Mouse (Mus musculus) embryonic facial prominence, embryonic 14.5 days (tissue): ENCODE data around the gene Gm3159. TPM values are rescaled to one million over a fixed set of nuclear protein-coding genes. Genes with fewer than 3 reads are reported as not detected.
A peak's percentile ranks its signal among the peaks of the same experiment; 100 is the strongest.
"Not testable (repeated sequence)": the region's sequence is repeated elsewhere in the genome, so short reads cannot be mapped to it uniquely, and the experiment has no call there.

ENCODE experiments used
- ATAC-seq: fragments of 200-750 bp; cut with Nextera tagmentation; 2 replicates; pipeline ENCODE4 v1.8.0; 2017; ENCODE audit warnings: low read depth, moderate number of reproducible peaks, moderate TSS enrichment
- DNase-seq: peaks from one replicate; pipeline ENCODE4 v3.0.0-alpha.2; 2015; ENCODE audit warnings: low spot score
- H3K27ac ChIP-seq: fragments of 300-500 bp; sonication (generic); replicated peaks from 2 replicates; pipeline ENCODE4 v1.5.1; 2014; ENCODE audit warnings: low read depth, mild to moderate bottlenecking, low read length, moderate library complexity
- H3K27me3 ChIP-seq: fragments of 300-500 bp; sonication (generic); replicated peaks from 2 replicates; pipeline ENCODE4 v1.6.1; 2014; ENCODE audit warnings: low read length; ENCODE audit not compliant: control insufficient read depth, insufficient read depth
- H3K36me3 ChIP-seq: fragments of 300-500 bp; sonication (generic); 2 replicates; pipeline ENCODE4 v1.6.1; 2014; ENCODE audit warnings: low read length, mixed read lengths; ENCODE audit not compliant: control insufficient read depth, insufficient read depth
- H3K4me1 ChIP-seq: fragments of 300-500 bp; sonication (generic); 2 replicates; pipeline ENCODE4 v1.6.1; 2014; ENCODE audit warnings: antibody characterized with exemption, low read length; ENCODE audit not compliant: control insufficient read depth, insufficient read depth
- H3K4me2 ChIP-seq: fragments of 300-500 bp; sonication (generic); 2 replicates; pipeline ENCODE4 v1.6.1; 2014; ENCODE audit warnings: low read depth, mild to moderate bottlenecking, low read length, moderate library complexity, mixed read lengths
- H3K4me3 ChIP-seq: fragments of 300-500 bp; sonication (generic); 2 replicates; pipeline ENCODE4 v1.5.1; 2014; ENCODE audit warnings: low read depth, mild to moderate bottlenecking, low read length
- H3K9ac ChIP-seq: fragments of 300-500 bp; sonication (generic); 2 replicates; pipeline ENCODE4 v1.6.1; 2014; ENCODE audit warnings: low read depth, mild to moderate bottlenecking, low read length, moderate library complexity, mixed read lengths
- H3K9me3 ChIP-seq: fragments of 300-500 bp; sonication (generic); 2 replicates; pipeline ENCODE4 v1.6.1; 2016; ENCODE audit warnings: low read length; ENCODE audit not compliant: control insufficient read depth
- WGBS: fragments of 180-500 bp; shearing (Covaris S2); extraction: QIAGEN DNeasy Blood & Tissue Kit; methylation state at CpG from one replicate; pipeline ENCODE4 v1.1.7; 2014; 5-methylcytosine and 5-hydroxymethylcytosine counted together
- polyA plus RNA-seq: library from polyadenylated mRNA; unstranded; fragments of >200 nt; fragmentation: Nextera tagmentation; extraction: Ambion mirVana; gene quantifications from 2 replicates; pipeline ENCODE4 v1.2.1, GENCODE M21; 2014

The Gm3159 gene
- polyA plus RNA-seq, 1 experiment from 2014 or later = not detected

GRCm38 (mm10) chr14:4403840-4404239, 6.5 kb downstream of the Gm3159 start:
- not testable (repeated sequence) for H3K27ac ChIP-seq, H3K36me3 ChIP-seq, H3K4me3 ChIP-seq

GRCm38 (mm10) chr14:4409939-4410338, 12.6 kb downstream of the Gm3159 start:
- DNase-seq, H3K27me3 ChIP-seq, H3K9ac ChIP-seq, ATAC-seq, H3K4me3 ChIP-seq, H3K36me3 ChIP-seq, H3K4me1 ChIP-seq, H3K9me3 ChIP-seq, H3K4me2 ChIP-seq, H3K27ac ChIP-seq: not testable (repeated sequence)
- WGBS = 57% methylated on average over 1 of the region's 1 CpGs

More at GRCm38 (mm10) chr14:4403840-4404239, 6.5 kb downstream of the Gm3159 start:
- not testable (repeated sequence) for H3K9me3 ChIP-seq, H3K9ac ChIP-seq, H3K27me3 ChIP-seq, ATAC-seq, DNase-seq, H3K4me1 ChIP-seq, H3K4me2 ChIP-seq

GRCm38 (mm10) chr14:4414965-4415835, 17.9 kb downstream of the Gm3159 start, which contains the start of gene Gm3164:
TSS of gene Gm3164 (plus strand) at chr14:4415448.
- WGBS = 0% methylated on average over 9 of the region's 59 CpGs
- not testable (repeated sequence) for ATAC-seq, H3K36me3 ChIP-seq, H3K27ac ChIP-seq, H3K27me3 ChIP-seq, H3K4me1 ChIP-seq, H3K9me3 ChIP-seq
- peak within 1 kb of the TSS; percentile 55 for H3K4me2 ChIP-seq
- DNase-seq = peak; percentile 4
- H3K4me3 ChIP-seq = peak within 1 kb of the TSS; percentile 33
- H3K9ac ChIP-seq = peak within 1 kb of the TSS; percentile 19; the same call in 1 of the 2 replicates

GRCm38 (mm10) chr14:4430692-4431091, 33.4 kb downstream of the Gm3159 start, which contains the start of gene Gm3173:
TSS of gene Gm3173 (plus strand) at chr14:4430992.
- H3K9me3 ChIP-seq, H3K27ac ChIP-seq, ATAC-seq, H3K9ac ChIP-seq, H3K27me3 ChIP-seq, DNase-seq, H3K36me3 ChIP-seq, H3K4me2 ChIP-seq, H3K4me1 ChIP-seq, H3K4me3 ChIP-seq: not testable (repeated sequence)

Other genes starting within 250 kb of the Gm3159 start
- gene Gm3127, start 232.5 kb upstream of the Gm3159 start, polyA plus RNA-seq = not detected in 2 replicates
- 0.19 and 0.21 TPM in 2 replicates for gene Gm2974, start 214.9 kb upstream of the Gm3159 start, polyA plus RNA-seq
- gene Gm3138, start 147.9 kb upstream of the Gm3159 start, polyA plus RNA-seq = not detected in 2 replicates
- gene Gm3149, start 80.2 kb upstream of the Gm3159 start, polyA plus RNA-seq = not detected in 2 replicates
- gene 2610042L04Rik, start 62.8 kb upstream of the Gm3159 start, polyA plus RNA-seq = 0.11 TPM in 1 of 2 replicates, not detected in the other
- 0.22 and 0.50 TPM in 2 replicates for gene Gm3164, start 17.9 kb downstream of the Gm3159 start, polyA plus RNA-seq
- gene Gm3173, start 33.5 kb downstream of the Gm3159 start, polyA plus RNA-seq = not detected in 2 replicates
- not detected in 2 replicates for gene Gm3182, start 84.2 kb downstream of the Gm3159 start, polyA plus RNA-seq
- gene Gm3047, start 157.9 kb downstream of the Gm3159 start, polyA plus RNA-seq = not detected in 2 replicates
- not detected in 2 replicates for gene Gm8159, start 234.8 kb downstream of the Gm3159 start, polyA plus RNA-seq